Mouse (Mus musculus): ENCODE measurements around the gene Izumo1.
"Not testable (repeated sequence)": the region's sequence is repeated elsewhere in the genome, so short reads cannot be mapped to it uniquely, and the experiment has no call there.

DNA sequence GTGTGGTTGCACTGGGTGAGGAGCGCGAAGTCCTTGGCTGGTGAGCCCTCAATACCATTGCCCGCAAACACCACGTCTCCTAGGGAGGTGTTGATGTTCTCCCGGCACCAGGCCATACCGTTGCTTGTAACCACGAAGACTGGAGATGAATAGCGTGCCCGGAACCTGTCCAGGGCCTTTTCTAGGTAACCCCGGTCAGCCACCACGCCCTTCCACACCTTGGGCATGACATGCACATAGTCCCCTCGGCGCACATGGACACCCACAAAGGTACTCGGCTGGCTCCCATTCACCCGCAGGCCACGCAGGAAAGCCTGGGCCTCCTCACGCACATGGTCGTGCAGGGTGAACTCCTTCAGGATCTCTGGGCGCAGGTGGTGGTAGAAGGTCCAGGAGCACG, 28.9 kb downstream of the Izumo1 start:
- not testable (repeated sequence) for TF ChIP-seq POLR2A (IDR thresholded peaks at IDR 0.05; ENCODE audit: extremely low read depth, insufficient read depth, low read length); CTCF (IDR thresholded peaks at IDR 0.05; ENCODE audit: low read depth, low read length)
